ENCODE assay signal across 21 mouse cellular contexts in genomic region chr9:79947973-79948372, GRCm38 (mm10).
DNase-seq lines count a peak whose midpoint lies in the region; ATAC-seq and TF ChIP-seq lines count a peak whose summit lies in the region.
"Had no signal": no experiment of that assay in that cellular context is flagged by ENCODE, and none has a peak within 500 bp of the region (broad histone marks: within the 10 kb centered on the region; RNA-seq: fewer than 3 reads in every experiment).

No protein-coding gene starts in this region.

- H3K9me3 ChIP-seq in liver, embryonic 11.5 days (ENCODE audit: control insufficient read depth, low read length), result no peaks in the 10 kb centered on the region
- H3K9me3 ChIP-seq: embryonic facial prominence, embryonic 12.5 days; megakaryocyte, embryonic 14.5 days; stomach, embryonic 15.5 days had no signal

- no peak for DNase-seq in heart, adult 2 months
- DNase-seq in heart, postnatal 14 days, result no peak
- DNase-seq in c-Kit-negative CD71-positive TER-119-positive erythroid progenitor cells, embryonic 14.5 days (ENCODE audit: low read depth, low spot score), result peak; percentile 5
- DNase-seq in liver, embryonic 11.5 days (ENCODE audit: low spot score), result no peak
- no peak for DNase-seq in kidney, adult 2 months
- no peak for DNase-seq in left cerebral cortex, postnatal 4 days
- no peak for DNase-seq in cerebellum, adult 9-11 months
- DNase-seq: cerebellum, adult 9-10 months; heart, postnatal 4 days; layer of hippocampus, postnatal 36 days; right cerebral cortex, postnatal 25 days; thymus, adult 2 months had no signal

- TF ChIP-seq EP300 in heart, adult 2 months (IDR thresholded peaks at IDR 0.05; ENCODE audit: insufficient read depth, low read depth, low read length), result no peak

- peaks cover 5% of the 10 kb centered on the region for H3K79me2 ChIP-seq in heart, adult 2 months (replicated peaks; ENCODE audit: control insufficient read depth, insufficient read depth, low read length)

- peak overlapping the region; percentile 7; the same call in 1 of the 2 replicates for H3K27ac ChIP-seq in heart, adult 2 months
- no peak overlapping the region for H3K27ac ChIP-seq in liver, embryonic 11.5 days (ENCODE audit: low read depth, low read length)
- no peak overlapping the region for H3K27ac ChIP-seq in kidney, adult 2 months (ENCODE audit: insufficient read depth, low read depth, low read length)
- H3K27ac ChIP-seq: embryonic facial prominence, embryonic 12.5 days; kidney, postnatal 0 days; stomach, embryonic 15.5 days had no signal

- H3K4me3 ChIP-seq in heart, adult 2 months, result no peak overlapping the region
- H3K4me3 ChIP-seq in liver, embryonic 11.5 days (ENCODE audit: low read depth, low read length), result no peak overlapping the region
- no peak overlapping the region for H3K4me3 ChIP-seq in kidney, adult 2 months (ENCODE audit: insufficient read depth, low read depth, low read length)
- H3K4me3 ChIP-seq: embryonic facial prominence, embryonic 12.5 days; megakaryocyte, embryonic 14.5 days; stomach, embryonic 15.5 days had no signal

- ATAC-seq in liver, embryonic 11.5 days (replicated peaks; ENCODE audit: low FRiP score), result peak; percentile 97
- ATAC-seq in megakaryocyte progenitor cell, adult 5-6 weeks (replicated peaks; ENCODE audit: poor library complexity), result peak; percentile 74
- ATAC-seq: forebrain, embryonic 16.5 days; hindbrain, embryonic 16.5 days; intestine, postnatal 0 days; midbrain, embryonic 16.5 days had no signal

- H3K4me2 ChIP-seq in liver, embryonic 11.5 days, result no peak overlapping the region
- H3K4me2 ChIP-seq: embryonic facial prominence, embryonic 12.5 days; stomach, embryonic 15.5 days had no signal

- no peak overlapping the region for H3K9ac ChIP-seq in heart, adult 2 months (ENCODE audit: low read depth, low read length)
- no peak overlapping the region for H3K9ac ChIP-seq in liver, embryonic 11.5 days (ENCODE audit: low read depth, low read length)
- H3K9ac ChIP-seq: embryonic facial prominence, embryonic 12.5 days; stomach, embryonic 15.5 days had no signal

- no peak for TF ChIP-seq CTCF in heart, adult 2 months (IDR thresholded peaks at IDR 0.05)
- no peak for TF ChIP-seq CTCF in kidney, adult 2 months (conservative IDR thresholded peaks at IDR 0.05; ENCODE audit: insufficient read depth, insufficient read length, low read depth, low read length)

- no peaks in the 10 kb centered on the region for H3K27me3 ChIP-seq in heart, adult 2 months (ENCODE audit: control insufficient read depth, insufficient read depth, low read length)
- no peaks in the 10 kb centered on the region for H3K27me3 ChIP-seq in liver, embryonic 11.5 days (replicated peaks; ENCODE audit: control insufficient read depth, insufficient read depth, low read length)
- H3K27me3 ChIP-seq in kidney, adult 2 months (replicated peaks; ENCODE audit: control insufficient read depth, insufficient read depth, low read length), result no peaks in the 10 kb centered on the region
- H3K27me3 ChIP-seq: embryonic facial prominence, embryonic 12.5 days; megakaryocyte, embryonic 14.5 days; stomach, embryonic 15.5 days had no signal

- intact Hi-C loops in heart, adult 2 months (cut with DNase I), result no loop called here
- intact Hi-C loops in heart, postnatal 14 days (cut with DNase I), result no loop called here
- intact Hi-C loops in left cerebral cortex, postnatal 4 days (cut with DNase I), result no loop called here

- H3K36me3 ChIP-seq in heart, adult 2 months (ENCODE audit: control insufficient read depth, insufficient read depth, low read length), result peaks cover 35% of the 10 kb centered on the region
- H3K36me3 ChIP-seq in liver, embryonic 11.5 days (ENCODE audit: control insufficient read depth, insufficient read depth, low read length), result no peaks in the 10 kb centered on the region
- H3K36me3 ChIP-seq in kidney, adult 2 months (ENCODE audit: control insufficient read depth, insufficient read depth, low read length), result no peaks in the 10 kb centered on the region
- H3K36me3 ChIP-seq: embryonic facial prominence, embryonic 12.5 days; stomach, embryonic 15.5 days had no signal

- peaks cover 23% of the 10 kb centered on the region for H3K4me1 ChIP-seq in heart, adult 2 months (ENCODE audit: control insufficient read depth, insufficient read depth, low read length)
- peaks cover 4% of the 10 kb centered on the region; the same call in 1 of the 2 replicates for H3K4me1 ChIP-seq in liver, embryonic 11.5 days (replicated peaks; ENCODE audit: control insufficient read depth, insufficient read depth, low read length)
- peaks cover 3% of the 10 kb centered on the region; the same call in 1 of the 2 replicates for H3K4me1 ChIP-seq in kidney, adult 2 months (ENCODE audit: control insufficient read depth, insufficient read depth, low read length)

- WGBS in heart, adult 2 months, result 43% methylated on average over 2 of the region's 2 CpGs
- WGBS in liver, embryonic 11.5 days, result 30% methylated on average over 2 of the region's 2 CpGs
- 59% methylated on average over 2 of the region's 2 CpGs for WGBS in kidney, adult 2 months

- no peak for TF ChIP-seq POLR2A in heart, adult 2 months (IDR thresholded peaks at IDR 0.05; ENCODE audit: insufficient read depth, low read depth, low read length)
- TF ChIP-seq POLR2A in kidney, adult 2 months (IDR thresholded peaks at IDR 0.05; ENCODE audit: low read depth, low read length), result no peak
